Mouse (Mus musculus): Measurements from ENCODE around the gene Depp1. TPM values are rescaled to one million over a fixed set of nuclear protein-coding genes. Genes with fewer than 3 reads are reported as not detected.

Depp1 gene
- polyA plus RNA-seq, 1 experiment from 2014 or later, result 4.2 TPM

Small RNA genes within 50 kb of the gene (microRNA-seq; reads per million reads assigned to microRNA genes)
- 1.9 reads per million for gene Mir7043

Other genes with a start within 250 kb of the Depp1 start
- gene Alox5, start 189.4 kb upstream of the Depp1 start, polyA plus RNA-seq (2016; fragmentation: Nextera tagmentation; extraction: Ambion mirVana), result 0.29 and 0.53 TPM in 2 replicates
- not detected in 2 replicates for gene Olfr211, start 161.5 kb upstream of the Depp1 start, polyA plus RNA-seq (2016; fragmentation: Nextera tagmentation; extraction: Ambion mirVana)
- not detected in 2 replicates for gene Olfr212, start 144.1 kb upstream of the Depp1 start, polyA plus RNA-seq (2016; fragmentation: Nextera tagmentation; extraction: Ambion mirVana)
- not detected in 2 replicates for gene Olfr213, start 112.2 kb upstream of the Depp1 start, polyA plus RNA-seq (2016; fragmentation: Nextera tagmentation; extraction: Ambion mirVana)
- gene Gm5580, start 99.5 kb upstream of the Depp1 start, polyA plus RNA-seq (2016; fragmentation: Nextera tagmentation; extraction: Ambion mirVana), result 0.28 and 0.68 TPM in 2 replicates
- gene Olfr214, start 96.4 kb upstream of the Depp1 start, polyA plus RNA-seq (2016; fragmentation: Nextera tagmentation; extraction: Ambion mirVana), result not detected in 2 replicates
- gene Olfr215, start 66.4 kb upstream of the Depp1 start, polyA plus RNA-seq (2016; fragmentation: Nextera tagmentation; extraction: Ambion mirVana), result not detected in 2 replicates
- gene Zfp422, start 21.6 kb upstream of the Depp1 start, polyA plus RNA-seq (2016; fragmentation: Nextera tagmentation; extraction: Ambion mirVana), result 316 and 342 TPM in 2 replicates
- 17.1 and 19.9 TPM in 2 replicates for gene Rassf4, start 23.3 kb downstream of the Depp1 start, polyA plus RNA-seq (2016; fragmentation: Nextera tagmentation; extraction: Ambion mirVana)
- gene Tmem72, start 66.3 kb downstream of the Depp1 start, polyA plus RNA-seq (2016; fragmentation: Nextera tagmentation; extraction: Ambion mirVana), result 0.11 and 0.14 TPM in 2 replicates